24 mouse cellular contexts compared by ENCODE assay signal in the genomic region with DNA sequence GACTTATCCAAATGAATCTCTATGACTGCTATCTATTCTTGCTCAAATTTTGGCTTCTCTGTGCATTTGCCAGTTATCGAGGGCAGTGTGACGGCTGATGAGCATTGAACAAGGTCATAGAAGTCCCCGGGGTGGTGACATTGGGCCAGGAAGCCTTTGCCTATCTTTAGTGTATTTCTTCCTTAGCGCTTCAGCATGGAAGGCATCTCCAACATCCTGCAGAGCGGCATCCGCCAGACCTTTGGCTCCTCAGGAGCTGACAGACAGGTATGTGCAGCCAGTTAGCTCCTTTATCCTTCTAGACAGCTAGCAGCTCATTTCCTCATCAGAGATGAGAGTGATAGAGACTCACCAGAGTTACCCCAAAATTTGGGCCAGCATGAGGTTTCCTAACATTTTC. TPM values are rescaled to one million over a fixed set of nuclear protein-coding genes. Genes with fewer than 3 reads are reported as not detected.
"Had no signal": no experiment of that assay in that cellular context is flagged by ENCODE, and none has a peak within 500 bp of the region (broad histone marks: within the 10 kb centered on the region; RNA-seq: fewer than 3 reads in every experiment).

No protein-coding gene starts in this region.

- DNase-seq: cerebellum, adult 8-10 months; cerebellum, adult 9-10 months; cerebellum, postnatal 36 days; embryo, embryonic 11 days; forebrain, postnatal 0 days; gastrocnemius, adult 2 months; gastrocnemius, postnatal 10 days; gastrocnemius, postnatal 14 days; gastrocnemius, postnatal 25 days; gastrocnemius, postnatal 36 days; heart, adult 18-20 months; heart, adult 2 months had no signal

- H3K27ac ChIP-seq: embryonic facial prominence, embryonic 10.5 days; embryonic facial prominence, embryonic 12.5 days; embryonic facial prominence, embryonic 13.5 days; embryonic facial prominence, embryonic 15.5 days; forebrain, embryonic 10.5 days; forebrain, embryonic 12.5 days; forebrain, embryonic 13.5 days; forebrain, embryonic 15.5 days; gastrocnemius, adult 2 months; heart, adult 2 months; heart, embryonic 10.5 days had no signal

- H3K27me3 ChIP-seq: embryonic facial prominence, embryonic 12.5 days; embryonic facial prominence, embryonic 13.5 days; embryonic facial prominence, embryonic 15.5 days; forebrain, embryonic 12.5 days; forebrain, embryonic 13.5 days; forebrain, embryonic 15.5 days had no signal

- H3K4me3 ChIP-seq: embryonic facial prominence, embryonic 10.5 days; embryonic facial prominence, embryonic 12.5 days; embryonic facial prominence, embryonic 13.5 days; embryonic facial prominence, embryonic 15.5 days; erythroblast, embryonic 14.5 days; forebrain, embryonic 10.5 days; forebrain, embryonic 12.5 days; forebrain, embryonic 13.5 days; forebrain, embryonic 15.5 days; gastrocnemius, adult 2 months; heart, adult 2 months; heart, embryonic 10.5 days had no signal

- H3K4me1 ChIP-seq: embryonic facial prominence, embryonic 10.5 days; embryonic facial prominence, embryonic 12.5 days; embryonic facial prominence, embryonic 13.5 days; embryonic facial prominence, embryonic 15.5 days; forebrain, embryonic 12.5 days; forebrain, embryonic 13.5 days; forebrain, embryonic 15.5 days; heart, embryonic 10.5 days had no signal

RNA-seq across cellular contexts. Expression of a gene that starts 47.0 kb away (rescaled TPM):
- total RNA-seq: common myeloid progenitor, adult 5-6 weeks; granulocyte monocyte progenitor cell, adult 5-6 weeks had no signal
- polyA plus RNA-seq: erythroblast, embryonic 14.5 days had no signal
